Mouse (Mus musculus): ENCODE data around the gene Cyb5r3. TPM values are rescaled to one million over a fixed set of nuclear protein-coding genes. Genes with fewer than 3 reads are reported as not detected.
"Not testable (repeated sequence)": the region's sequence is repeated elsewhere in the genome, so short reads cannot be mapped to it uniquely, and the experiment has no call there.

The Cyb5r3 gene
- total RNA-seq, 2 experiments from 2014 or later = 319 to 365 TPM

DNA sequence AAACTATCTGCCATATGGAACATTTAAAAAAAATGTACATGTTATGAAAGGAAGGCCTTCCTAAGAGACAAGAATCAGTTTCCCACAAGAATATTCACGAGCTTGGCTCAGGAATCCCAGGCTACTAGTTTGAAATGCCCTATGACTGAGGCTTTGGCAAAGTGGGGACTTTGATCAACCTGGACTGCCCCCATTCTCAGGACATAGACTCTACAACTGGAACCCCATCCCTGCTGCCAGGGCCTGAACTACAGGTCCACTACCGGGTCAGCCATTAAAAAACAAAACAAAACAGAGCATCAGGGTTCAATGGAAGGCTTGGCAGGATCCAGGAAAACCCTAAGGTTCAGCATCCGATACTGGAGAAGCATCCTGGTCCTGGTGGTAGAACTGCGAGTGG is 21.7 kb downstream of the Cyb5r3 start:
- no peak for DNase-seq

- no peak for DNase-seq
Measured at GRCm38 (mm10) chr15:83150073-83150442, 22.3 kb downstream of the Cyb5r3 start.

DNA sequence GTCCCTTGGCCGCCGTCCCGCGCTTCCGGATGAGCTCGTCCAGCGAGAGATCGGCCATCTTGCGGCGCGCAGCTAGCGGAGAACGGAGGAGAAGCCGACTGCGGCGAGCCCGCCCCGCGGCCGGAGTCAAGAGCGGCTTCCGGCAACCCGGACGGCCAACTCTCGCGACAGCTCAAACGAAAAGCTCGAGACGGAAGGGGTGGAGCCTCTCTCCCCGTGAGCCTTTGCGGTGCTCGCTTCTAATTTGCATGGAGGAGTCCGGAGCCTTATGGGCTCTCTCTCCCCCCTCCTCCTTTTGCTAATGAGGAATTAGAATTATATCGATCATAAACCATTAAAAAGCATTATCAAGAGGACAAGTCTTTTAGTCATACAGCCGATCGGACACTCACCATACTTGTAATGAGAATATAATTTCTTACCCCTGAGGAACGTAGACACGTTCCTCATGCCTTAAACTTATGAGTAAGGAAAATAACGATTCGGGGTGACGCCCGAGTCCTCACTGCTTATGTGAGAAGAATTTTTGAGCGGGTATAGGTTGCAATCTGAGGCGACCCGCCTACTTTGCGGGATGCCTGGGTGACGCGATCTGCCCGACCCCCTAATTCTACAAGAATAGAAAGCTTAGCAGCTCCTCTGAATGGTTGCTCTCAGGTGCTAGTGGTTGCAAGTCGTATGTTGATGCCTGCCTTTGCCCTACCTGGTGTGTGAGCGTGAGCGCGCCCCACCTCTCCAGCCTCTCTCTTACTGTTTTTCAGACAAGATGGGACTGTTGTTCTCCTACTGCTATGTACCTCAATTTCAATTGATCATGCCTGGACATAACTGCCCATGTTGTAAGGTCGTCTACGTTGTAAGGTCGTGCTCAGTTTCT is 23.0 kb downstream of the Cyb5r3 start, which contains the start of gene Poldip3:
Gene Poldip3, minus strand, starts transcription at position 189 of the 877 bp plus-strand sequence.
- peak; percentile 97 to 98 for DNase-seq

GRCm38 (mm10) chr15:83148801-83149195 is 23.6 kb downstream of the Cyb5r3 start:
- DNase-seq = peak; percentile 79 to 88

DNA sequence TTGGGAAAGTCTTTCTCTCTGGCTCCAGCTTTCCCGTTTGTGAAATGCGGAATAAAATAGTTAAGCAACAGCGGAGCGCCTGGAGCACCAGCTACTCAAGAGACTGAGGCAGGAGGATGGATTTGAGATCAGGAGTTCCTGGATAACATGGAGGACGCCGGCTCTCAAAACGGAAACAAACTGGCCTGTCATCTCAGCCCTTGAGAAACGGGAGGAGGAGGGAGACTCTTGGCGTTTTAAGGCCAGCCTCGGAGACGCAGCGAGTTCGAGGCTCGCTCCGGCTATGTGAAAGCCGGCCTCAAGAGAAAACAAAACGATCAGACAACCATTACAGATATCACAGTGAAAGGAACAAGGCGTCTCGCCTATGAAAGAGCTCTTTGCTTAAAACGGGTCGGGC is 24.0 kb downstream of the Cyb5r3 start:
- peak in 1 of 2 experiments; percentile 30 for DNase-seq

GRCm38 (mm10) chr15:83145541-83145940 is 26.9 kb downstream of the Cyb5r3 start:
- no peak for DNase-seq

GRCm38 (mm10) chr15:83142861-83143260 is 29.5 kb downstream of the Cyb5r3 start:
- peak in 1 of 2 experiments; percentile 23 for DNase-seq

GRCm38 (mm10) chr15:83135654-83136053 is 36.7 kb downstream of the Cyb5r3 start:
- DNase-seq = no peak

DNA sequence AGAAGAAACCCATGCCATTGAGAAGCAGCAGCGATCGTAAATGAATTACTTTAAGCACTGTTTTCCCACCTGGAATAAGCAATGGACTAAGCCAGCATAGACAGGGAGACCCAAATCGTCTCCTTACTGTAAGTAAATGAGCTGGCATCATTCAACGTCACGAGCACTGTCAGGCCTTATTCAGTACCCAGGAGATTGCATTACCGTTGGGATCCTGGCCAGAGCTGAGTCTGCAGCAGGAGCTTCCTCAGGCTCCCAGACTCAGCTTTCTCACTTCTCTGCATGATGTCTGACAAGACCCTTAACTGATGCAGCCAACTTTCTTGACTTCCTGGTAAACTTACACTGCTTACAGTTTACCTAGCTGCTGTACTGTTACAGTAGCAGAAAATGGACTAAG is 37.7 kb downstream of the Cyb5r3 start:
- peak in 1 of 2 experiments; percentile 41 for DNase-seq

GRCm38 (mm10) chr15:83129530-83130231 is 42.7 kb downstream of the Cyb5r3 start:
- DNase-seq = no peak

- not testable (repeated sequence) for DNase-seq
Measured at GRCm38 (mm10) chr15:83127037-83127436, 45.4 kb downstream of the Cyb5r3 start.

DNA sequence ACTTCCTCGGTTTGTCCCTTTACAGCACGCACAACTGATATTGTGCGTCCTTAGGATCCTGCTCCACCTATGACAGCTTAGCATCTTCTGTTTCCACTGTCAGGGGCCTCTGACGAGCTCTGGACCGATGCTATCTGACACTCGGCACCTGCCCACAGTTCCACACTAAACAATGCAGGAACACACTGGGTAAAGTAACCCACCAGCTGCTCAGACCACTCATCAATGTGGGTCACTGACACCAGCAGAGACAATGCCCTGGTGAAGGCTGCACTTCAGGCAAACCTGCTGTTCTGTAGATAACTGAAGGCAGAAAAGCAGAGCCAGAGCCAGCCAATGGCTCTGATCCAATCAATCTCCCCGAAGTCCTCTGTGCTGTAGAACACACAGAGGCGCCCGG is 45.8 kb downstream of the Cyb5r3 start:
- DNase-seq = no peak

DNA sequence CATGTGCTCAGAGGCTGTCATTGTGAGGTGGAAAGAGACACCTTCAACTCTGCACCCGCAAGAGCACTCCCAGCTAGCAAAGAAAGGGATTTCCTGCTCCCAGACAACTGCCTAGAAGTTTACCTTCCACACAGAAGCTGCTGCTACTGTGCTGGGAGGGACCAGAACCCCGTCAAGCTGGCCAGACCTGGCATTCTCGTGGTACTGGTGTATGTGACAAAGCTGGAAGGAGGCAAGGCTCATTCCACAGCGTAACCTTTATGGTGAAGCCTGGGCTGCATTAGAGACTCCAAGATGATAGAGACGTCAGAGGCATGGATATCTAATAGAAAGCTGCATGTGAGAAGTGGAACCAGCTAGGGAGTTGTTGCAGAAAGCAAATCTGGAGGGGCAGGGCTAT is 47.8 kb downstream of the Cyb5r3 start:
- DNase-seq = no peak

DNA sequence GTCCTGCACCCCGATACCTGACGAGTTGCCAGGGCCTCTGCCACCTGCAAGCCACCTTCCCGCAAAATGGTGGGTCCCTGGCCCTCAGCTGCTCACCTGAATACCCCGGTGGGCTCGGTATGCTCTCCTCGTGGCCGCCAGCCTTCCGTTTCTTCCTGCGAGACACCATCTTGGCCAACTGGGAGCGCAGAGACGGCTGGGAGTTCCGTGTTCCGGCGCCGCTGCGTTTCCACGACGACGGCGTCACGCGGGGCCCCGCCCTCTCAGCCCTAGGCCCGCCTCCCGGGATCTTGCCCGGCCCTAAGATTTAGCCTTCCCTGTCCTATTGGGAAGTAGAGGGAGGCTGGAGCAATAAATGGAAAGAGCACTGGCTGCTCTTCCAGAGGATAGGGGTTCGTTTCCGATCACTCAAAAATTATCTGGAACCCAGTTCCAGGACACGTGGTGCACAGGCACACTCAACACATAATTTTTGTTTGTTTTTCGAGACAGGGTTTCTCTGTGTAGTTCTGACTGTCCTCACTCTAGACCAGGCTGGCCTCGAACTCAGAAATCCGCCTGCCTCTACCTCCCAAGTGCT is 49.7 kb downstream of the Cyb5r3 start, which contains the start of gene Rrp7a:
Gene Rrp7a, minus strand, starts transcription at position 236 of the 580 bp plus-strand sequence.
- peak; percentile 97 to 98 for DNase-seq

- DNase-seq = peak; percentile 58 to 73
Measured at GRCm38 (mm10) chr15:83121709-83122565, 50.5 kb downstream of the Cyb5r3 start.

- peak; percentile 53 to 64 for DNase-seq
Measured at GRCm38 (mm10) chr15:83118360-83118759, 54.0 kb downstream of the Cyb5r3 start.

DNA sequence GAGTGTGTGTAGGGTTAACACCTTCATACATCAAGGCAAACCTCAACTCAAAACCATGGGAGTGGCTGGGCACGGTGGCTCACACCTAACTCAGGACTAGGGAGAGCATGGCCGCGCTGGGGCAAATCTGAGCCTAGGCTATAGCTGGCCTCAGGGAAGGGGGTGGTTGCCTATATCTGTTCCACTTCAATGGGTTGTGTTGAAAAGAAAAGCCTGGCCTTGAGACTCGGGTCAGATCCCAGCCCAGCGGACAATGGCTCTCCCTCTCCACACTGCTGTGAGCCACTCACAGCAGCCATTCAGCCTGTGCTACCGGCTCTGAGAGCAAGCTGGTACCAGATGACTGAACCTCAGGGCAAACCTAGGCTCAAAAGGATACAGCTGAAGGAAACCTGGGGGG is 57.3 kb downstream of the Cyb5r3 start:
- DNase-seq = no peak

GRCm38 (mm10) chr15:83114106-83114505 is 58.3 kb downstream of the Cyb5r3 start:
- no peak for DNase-seq

GRCm38 (mm10) chr15:83112898-83113297 is 59.5 kb downstream of the Cyb5r3 start:
- peak; percentile 84 to 90 for DNase-seq

- no peak for DNase-seq
Measured at GRCm38 (mm10) chr15:83111874-83112273, 60.5 kb downstream of the Cyb5r3 start.

DNA sequence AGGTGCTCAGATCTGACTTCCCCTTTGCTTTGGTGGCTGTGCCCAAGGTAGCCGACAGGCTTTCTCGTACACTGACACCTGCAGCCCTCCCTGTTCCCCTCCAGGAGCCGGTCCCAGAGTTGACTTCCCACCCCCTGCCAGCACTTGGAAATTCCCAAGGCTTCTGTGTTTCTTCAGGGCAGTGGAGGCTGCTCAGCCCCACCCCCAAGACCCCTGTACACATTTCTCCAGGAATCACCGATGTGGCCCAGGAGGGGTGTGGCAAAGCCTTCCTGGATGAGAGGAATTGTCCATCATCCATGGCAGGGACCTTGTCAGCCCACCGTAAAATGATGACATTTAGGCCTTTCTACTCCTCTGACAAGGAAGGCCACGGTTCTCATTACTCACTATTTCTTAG is 61.1 kb downstream of the Cyb5r3 start:
- DNase-seq = peak in 1 of 2 experiments; percentile 20

DNA sequence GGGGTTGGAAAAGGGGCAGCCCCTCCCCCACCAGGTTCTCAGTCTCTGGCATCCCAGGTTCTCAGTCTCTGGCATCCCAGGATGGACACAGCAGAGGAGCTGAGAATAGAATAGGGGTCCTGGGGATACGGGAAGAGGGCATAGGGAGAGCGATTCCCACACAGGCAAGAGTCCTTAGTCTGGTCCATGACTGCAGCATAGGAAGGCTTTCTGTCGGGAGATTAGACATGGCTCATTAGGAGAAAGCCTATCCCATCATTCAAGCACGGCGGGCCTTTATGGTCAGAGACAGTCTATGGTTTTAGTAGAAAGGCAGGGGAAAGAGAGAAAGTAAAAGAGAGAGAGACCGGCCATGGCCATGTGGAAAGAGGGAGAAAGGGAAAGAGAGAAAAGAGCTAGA is 64.6 kb downstream of the Cyb5r3 start:
- DNase-seq = no peak
